Mouse (Mus musculus) gastrocnemius, adult 2 months (tissue): ENCODE measurements around the gene Hace1. TPM values are rescaled to one million over a fixed set of nuclear protein-coding genes. Genes with fewer than 3 reads are reported as not detected.
"Not testable (repeated sequence)": the region's sequence is repeated elsewhere in the genome, so short reads cannot be mapped to it uniquely, and the experiment has no call there.

ENCODE experiments used
- DNase-seq: peaks from one replicate; pipeline ENCODE4 v3.0.0; 2022
- H3K27ac ChIP-seq: fragments of 200-600 bp; 2 replicates; pipeline ENCODE4 v1.8.1; 2022; ENCODE audit warnings: mild to moderate bottlenecking
- H3K4me3 ChIP-seq: fragments of 200-600 bp; 2 replicates; pipeline ENCODE4 v1.8.1; 2022; ENCODE audit warnings: mild to moderate bottlenecking, moderate library complexity
- CTCF ChIP-seq: fragments of 200-600 bp; IDR thresholded peaks from 2 replicates; pipeline ENCODE4 v1.8.1; 2022; ENCODE audit warnings: antibody characterized with exemption, mild to moderate bottlenecking, moderate library complexity
- intact Hi-C: fragments of 180-260 bp; cut with DNase I; formaldehyde crosslinking; loops from one replicate; pipeline ENCODE4 v1.15.1; 2025
- long read RNA-seq, 2 experiments: library from polyadenylated mRNA; stranded (forward); transcript quantifications; one replicate each; pipeline ENCODE4 v2.0.0; 2021
- total RNA-seq, 2 experiments: library from RNA; stranded (reverse); gene quantifications; 2 replicates each; pipeline ENCODE4 v1.2.3; 2021

Hace1 gene
- 1 to 10 TPM; 2.6 to 4.7 TPM for total RNA-seq
- long read RNA-seq, experiment 1, transcript Hace1-201 (24 exons, 3,785 nt) = major isoform, 9 of 12 reads
- long read RNA-seq, experiment 1, partial matches to known transcripts = 0 of 12 reads
- long read RNA-seq, experiment 1, other reads (novel, unspliced or antisense) = 3 of 12 reads
- long read RNA-seq, experiment 2, transcript Hace1-201 (24 exons, 3,785 nt) = major isoform, 6 of 11 reads
- long read RNA-seq, experiment 2, partial matches to known transcripts = 2 of 11 reads
- long read RNA-seq, experiment 2, other reads (novel, unspliced or antisense) = 3 of 11 reads

GRCm38 (mm10) chr10:45577731-45578297 lies at the start of gene Hace1:
TSS of gene Hace1 (plus strand) at chr10:45577829.
- no peak for TF ChIP-seq CTCF
- peak within 1 kb of the TSS; percentile 97 for H3K4me3 ChIP-seq
- DNase-seq = peak; percentile 86
- peak within 1 kb of the TSS; percentile 88 for H3K27ac ChIP-seq
- intact Hi-C loops = no loop called here

GRCm38 (mm10) chr10:45537334-45537733 lies 40.3 kb upstream of the Hace1 start:
- DNase-seq, H3K27ac ChIP-seq, H3K4me3 ChIP-seq, intact Hi-C loops: not testable (repeated sequence)

GRCm38 (mm10) chr10:45542726-45543125 lies 34.9 kb upstream of the Hace1 start:
- no peak for TF ChIP-seq CTCF
- H3K27ac ChIP-seq = no peak overlapping the region
- DNase-seq = no peak
- intact Hi-C loops = no loop called here
- H3K4me3 ChIP-seq = no peak overlapping the region

DNA sequence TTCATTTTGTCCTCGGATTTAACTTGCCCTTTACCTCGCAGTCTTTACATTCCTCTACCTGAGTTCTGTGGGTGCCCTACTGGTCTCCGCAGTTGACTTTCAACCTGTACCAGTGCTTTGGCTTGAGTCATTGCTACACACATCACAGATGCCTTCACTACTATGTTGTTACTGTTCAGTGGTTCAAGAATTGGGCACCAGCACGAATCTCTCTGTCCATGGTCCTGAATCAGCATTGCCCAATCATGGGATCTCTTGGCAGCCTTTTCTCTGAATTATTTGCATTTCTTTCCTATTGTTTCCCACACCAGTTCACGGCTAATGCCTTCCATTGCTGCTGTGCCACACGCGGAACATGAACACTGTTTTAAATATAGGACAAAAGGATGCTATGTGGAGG lies 30.8 kb upstream of the Hace1 start:
- intact Hi-C loops = no loop called here
- Histone ChIP-seq H3K27ac (no peak overlapping the region), H3K4me3 (no peak overlapping the region)
- TF ChIP-seq CTCF = no peak
- DNase-seq = no peak

DNA sequence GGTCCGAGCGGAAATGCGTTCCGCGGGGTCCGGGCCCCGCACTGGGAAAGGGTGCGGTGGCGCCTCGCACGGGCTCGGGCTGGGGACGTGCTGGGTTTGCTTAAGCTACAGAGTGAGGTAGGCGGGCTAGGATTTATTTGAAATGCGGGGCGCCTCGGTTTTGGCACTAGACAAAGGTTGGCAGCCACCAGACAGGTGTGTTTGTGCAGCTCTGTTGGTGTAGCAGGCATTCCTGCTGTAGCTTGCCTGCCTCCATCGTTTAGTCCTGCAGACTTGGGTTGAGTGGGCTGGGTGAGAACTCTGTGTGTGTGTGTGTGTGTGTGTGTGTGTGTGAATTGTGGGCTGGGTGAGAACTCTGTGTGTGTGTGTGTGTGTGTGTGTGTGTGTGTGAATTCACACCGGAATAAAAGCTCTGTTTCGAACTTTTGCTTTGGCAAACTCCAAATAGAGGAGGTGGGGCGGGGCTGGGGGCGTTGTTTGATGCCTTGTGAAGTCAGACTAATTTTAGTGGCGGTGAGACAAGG lies 731 bp downstream of the Hace1 start:
- Histone ChIP-seq H3K4me3 (peak overlapping the region; percentile 97), H3K27ac (peak overlapping the region; percentile 88)
- peak; percentile 26 for DNase-seq
- intact Hi-C loops = no loop called here
- TF ChIP-seq CTCF = no peak

GRCm38 (mm10) chr10:45583310-45583709 lies 5.7 kb downstream of the Hace1 start:
- no peak overlapping the region for H3K27ac ChIP-seq
- DNase-seq = no peak
- intact Hi-C loops = no loop called here
- no peak for TF ChIP-seq CTCF
- no peak overlapping the region for H3K4me3 ChIP-seq

GRCm38 (mm10) chr10:45583829-45584228 lies 6.2 kb downstream of the Hace1 start:
- no peak for DNase-seq
- H3K4me3 ChIP-seq = no peak overlapping the region
- H3K27ac ChIP-seq = no peak overlapping the region
- no peak for TF ChIP-seq CTCF
- intact Hi-C loops = no loop called here

GRCm38 (mm10) chr10:45584311-45585102 lies 6.9 kb downstream of the Hace1 start:
- H3K4me3 ChIP-seq = no peak overlapping the region
- DNase-seq = no peak
- intact Hi-C loops = no loop called here
- H3K27ac ChIP-seq = no peak overlapping the region
- no peak for TF ChIP-seq CTCF

DNA sequence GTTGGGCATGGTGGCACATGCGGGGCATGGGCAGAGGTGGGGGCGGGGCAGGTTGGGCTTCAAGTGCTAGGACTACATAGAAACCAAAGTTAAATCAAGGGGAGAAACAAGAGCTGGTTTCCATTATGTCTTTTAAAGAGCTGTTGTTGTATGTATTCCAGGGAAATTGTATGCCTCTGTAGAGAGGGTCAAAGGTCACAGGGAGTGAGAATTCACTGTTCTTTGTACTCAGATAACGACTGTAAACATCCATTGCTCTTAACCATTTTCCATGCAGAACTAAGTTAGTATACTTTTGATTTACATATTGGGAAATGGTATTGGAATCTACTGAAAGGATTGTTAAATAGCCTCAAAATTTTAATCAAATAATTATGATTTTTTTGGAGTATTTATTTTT lies 28.2 kb downstream of the Hace1 start:
- Histone ChIP-seq H3K27ac (no peak overlapping the region), H3K4me3 (no peak overlapping the region)
- TF ChIP-seq CTCF = no peak
- DNase-seq = no peak
- intact Hi-C loops = no loop called here

DNA sequence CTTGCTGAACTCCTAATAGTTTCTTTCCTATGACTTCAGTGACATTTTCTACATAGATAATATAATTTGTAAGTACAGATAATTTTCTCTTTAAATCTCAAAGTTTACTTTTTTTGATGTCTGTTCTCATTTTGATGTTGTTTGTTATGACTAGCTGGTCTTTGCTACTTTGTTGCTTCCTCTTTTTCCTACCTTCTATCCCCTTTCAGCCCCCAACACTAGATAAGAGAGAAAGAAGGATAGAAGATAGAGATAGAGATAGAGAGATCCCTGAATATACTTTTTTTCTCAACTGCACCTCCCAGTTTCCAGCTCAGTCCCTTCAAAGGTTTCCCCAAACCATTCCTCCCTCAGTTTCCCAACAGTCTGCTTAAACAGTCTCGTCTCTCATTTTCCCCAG lies 33.1 kb downstream of the Hace1 start:
- H3K4me3 ChIP-seq = no peak overlapping the region
- intact Hi-C loops = no loop called here
- DNase-seq = no peak
- no peak overlapping the region for H3K27ac ChIP-seq
- no peak for TF ChIP-seq CTCF

GRCm38 (mm10) chr10:45616012-45616411 lies 38.4 kb downstream of the Hace1 start:
- DNase-seq = no peak
- H3K4me3 ChIP-seq = no peak overlapping the region
- intact Hi-C loops = no loop called here
- no peak for TF ChIP-seq CTCF
- H3K27ac ChIP-seq = no peak overlapping the region

DNA sequence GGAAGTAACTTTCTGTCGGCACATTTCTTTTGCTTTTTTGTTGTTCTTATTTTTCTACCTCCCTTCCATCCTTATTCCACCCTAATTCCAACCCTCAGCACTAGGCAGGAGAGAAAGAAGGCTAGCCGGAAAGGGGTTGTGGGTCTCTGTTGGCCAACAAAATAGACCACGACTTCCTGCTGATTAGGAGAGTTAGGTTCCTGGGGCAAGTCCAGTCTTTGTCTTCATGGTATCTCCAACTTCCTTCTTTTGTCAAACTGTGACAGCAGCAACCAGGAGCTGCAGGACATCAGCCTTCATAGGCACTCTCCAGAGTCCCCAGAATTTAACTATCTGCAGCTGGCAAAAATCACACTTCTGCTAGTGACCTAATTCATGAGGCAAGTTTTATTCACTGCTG lies 41.4 kb downstream of the Hace1 start:
- no peak for DNase-seq
- intact Hi-C loops = no loop called here
- TF ChIP-seq CTCF = no peak
- no peak overlapping the region for H3K4me3 ChIP-seq
- no peak overlapping the region for H3K27ac ChIP-seq

- DNase-seq = no peak
- no peak overlapping the region for H3K4me3 ChIP-seq
- intact Hi-C loops = no loop called here
- no peak for TF ChIP-seq CTCF
- no peak overlapping the region for H3K27ac ChIP-seq
Observed at GRCm38 (mm10) chr10:45631995-45632394, 54.4 kb downstream of the Hace1 start.
